Mouse (Mus musculus) lung, embryonic 15.5 days (tissue): ENCODE measurements around the gene Ikzf2. TPM values are rescaled to one million over a fixed set of nuclear protein-coding genes. Genes with fewer than 3 reads are reported as not detected.
A peak's percentile ranks its signal among the peaks of the same experiment; 100 is the strongest.

Experiments used
- ATAC-seq: fragments of 200-750 bp; cut with Nextera tagmentation; 2 replicates; pipeline ENCODE4 v1.8.0; 2017; ENCODE audit warnings: moderate number of reproducible peaks, borderline replicate concordance; ENCODE audit not compliant: low FRiP score, low TSS enrichment; ENCODE audit errors: extremely low read depth
- H3K27ac ChIP-seq: fragments of 300-500 bp; sonication (generic); 2 replicates; pipeline ENCODE4 v1.5.1; 2015; ENCODE audit warnings: moderate library complexity, mild to moderate bottlenecking, inconsistent platforms
- H3K27me3 ChIP-seq: fragments of 300-500 bp; sonication (generic); 2 replicates; pipeline ENCODE4 v1.6.1; 2015; ENCODE audit warnings: inconsistent platforms
- H3K36me3 ChIP-seq: fragments of 300-500 bp; sonication (generic); 2 replicates; pipeline ENCODE4 v1.6.1; 2015; ENCODE audit warnings: inconsistent platforms
- H3K4me1 ChIP-seq: fragments of 300-500 bp; sonication (generic); 2 replicates; pipeline ENCODE4 v1.6.1; 2015; ENCODE audit warnings: inconsistent platforms
- H3K4me2 ChIP-seq: fragments of 300-500 bp; sonication (generic); 2 replicates; pipeline ENCODE4 v1.6.1; 2015; ENCODE audit warnings: inconsistent platforms, mild to moderate bottlenecking, moderate library complexity
- H3K4me3 ChIP-seq: fragments of 300-500 bp; sonication (generic); 2 replicates; pipeline ENCODE4 v1.5.1; 2015; ENCODE audit warnings: mild to moderate bottlenecking, inconsistent platforms
- H3K9ac ChIP-seq: fragments of 300-500 bp; sonication (generic); 2 replicates; pipeline ENCODE4 v1.6.1; 2015; ENCODE audit warnings: inconsistent platforms
- H3K9me3 ChIP-seq: fragments of 300-500 bp; sonication (generic); 2 replicates; pipeline ENCODE4 v1.6.1; 2016; ENCODE audit warnings: inconsistent platforms
- WGBS: fragments of 180-500 bp; shearing (Covaris S2); methylation state at CpG from one replicate; pipeline ENCODE4 v1.1.7; 2015; 5-methylcytosine and 5-hydroxymethylcytosine counted together
- polyA plus RNA-seq: library from polyadenylated mRNA; unstranded; fragments of >200 nt; fragmentation: Nextera tagmentation; extraction: Ambion mirVana; gene quantifications from 2 replicates; pipeline ENCODE4 v1.2.1, GENCODE M21; 2015

Gene Ikzf2
- polyA plus RNA-seq, 1 experiment from 2014 or later: 3.8 TPM

DNA sequence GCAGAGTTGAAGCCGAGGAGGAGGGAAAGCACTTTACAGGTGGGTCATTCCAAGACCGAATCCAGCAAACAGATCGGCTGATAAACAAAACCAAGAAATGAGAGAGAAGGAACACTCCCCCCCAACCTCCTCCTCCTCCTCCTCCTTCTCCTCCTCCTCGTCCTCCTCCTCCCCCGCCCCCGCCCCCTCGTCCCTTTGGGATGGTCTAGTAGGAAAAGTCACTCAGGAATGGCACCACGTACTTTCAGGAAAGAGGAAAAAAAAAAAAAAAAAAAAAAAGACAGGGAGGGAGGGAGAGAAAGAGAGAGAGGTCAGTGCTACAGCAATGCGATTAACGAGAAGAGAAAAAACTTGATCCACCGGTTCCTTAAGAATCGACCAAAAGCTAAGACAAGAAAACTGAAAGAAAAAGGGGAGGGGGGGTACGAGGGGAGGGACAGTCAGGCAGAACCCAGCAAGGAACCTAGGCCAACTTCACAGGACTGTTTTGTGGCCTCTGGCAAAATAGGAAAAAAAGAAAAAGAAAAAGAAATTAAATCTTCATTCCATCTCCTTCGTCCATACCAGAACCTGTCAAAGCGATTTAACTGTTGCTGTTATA lies 1.1 kb downstream of the Ikzf2 start:
- H3K27me3 ChIP-seq: no peaks in the 10 kb centered on the region
- H3K4me1 ChIP-seq: no peaks in the 10 kb centered on the region
- no peak for ATAC-seq
- H3K4me2 ChIP-seq: peak overlapping the region; percentile 78
- no peaks in the 10 kb centered on the region for H3K9me3 ChIP-seq
- H3K36me3 ChIP-seq: no peaks in the 10 kb centered on the region
- WGBS: under 1% methylated on average over 15 of the region's 15 CpGs
- H3K9ac ChIP-seq: peak overlapping the region; percentile 37
- H3K27ac ChIP-seq: peak overlapping the region; percentile 84
- peak overlapping the region; percentile 74 for H3K4me3 ChIP-seq

DNA sequence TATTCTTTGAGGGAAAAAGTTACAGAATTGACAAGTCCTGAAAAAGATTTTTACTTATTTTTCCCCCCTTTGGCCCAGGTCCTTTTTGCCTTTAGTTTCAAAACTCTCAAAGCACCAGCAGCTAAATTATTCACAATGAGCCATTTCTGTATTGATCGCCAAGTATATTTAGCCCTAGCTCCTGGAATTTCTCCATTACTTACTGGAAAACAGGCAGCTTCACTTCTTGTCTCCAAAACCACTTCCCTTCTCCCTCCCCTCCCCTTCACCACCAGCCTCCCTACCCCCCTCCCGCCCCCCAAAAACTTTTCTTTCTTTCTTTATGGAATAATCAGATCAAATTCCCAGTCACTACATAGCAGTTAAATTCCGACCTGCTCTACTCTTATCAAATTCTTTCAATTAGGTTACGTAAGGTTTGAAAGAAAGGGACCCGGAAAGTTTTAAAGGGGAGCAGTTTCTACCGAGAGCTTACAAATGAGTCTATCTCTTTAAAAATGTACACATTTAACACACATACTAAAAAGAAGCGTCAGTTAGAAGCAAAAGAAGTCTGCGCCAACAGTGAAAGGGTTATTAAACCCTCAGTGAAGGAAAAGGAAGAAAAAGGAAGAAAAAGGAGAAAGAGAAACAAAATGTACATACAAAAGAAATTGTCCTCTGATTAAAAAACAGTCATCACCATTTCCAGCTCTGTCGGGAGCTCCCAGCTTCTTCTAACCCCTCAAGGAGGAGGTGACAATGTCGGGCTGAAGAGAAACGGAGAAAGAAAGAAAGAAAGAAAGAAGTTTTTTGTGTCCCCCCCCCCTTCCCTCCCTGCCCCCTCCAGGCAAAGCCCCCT lies 1.8 kb downstream of the Ikzf2 start:
- Histone ChIP-seq H3K36me3 (no peaks in the 10 kb centered on the region), H3K4me3 (peak overlapping the region; percentile 74), H3K9me3 (no peaks in the 10 kb centered on the region), H3K9ac (peak overlapping the region; percentile 37), H3K4me1 (no peaks in the 10 kb centered on the region), H3K4me2 (peak overlapping the region; percentile 78), H3K27ac (peak overlapping the region; percentile 84), H3K27me3 (no peaks in the 10 kb centered on the region)
- WGBS: 2% methylated on average over 11 of the region's 11 CpGs
- no peak for ATAC-seq

DNA sequence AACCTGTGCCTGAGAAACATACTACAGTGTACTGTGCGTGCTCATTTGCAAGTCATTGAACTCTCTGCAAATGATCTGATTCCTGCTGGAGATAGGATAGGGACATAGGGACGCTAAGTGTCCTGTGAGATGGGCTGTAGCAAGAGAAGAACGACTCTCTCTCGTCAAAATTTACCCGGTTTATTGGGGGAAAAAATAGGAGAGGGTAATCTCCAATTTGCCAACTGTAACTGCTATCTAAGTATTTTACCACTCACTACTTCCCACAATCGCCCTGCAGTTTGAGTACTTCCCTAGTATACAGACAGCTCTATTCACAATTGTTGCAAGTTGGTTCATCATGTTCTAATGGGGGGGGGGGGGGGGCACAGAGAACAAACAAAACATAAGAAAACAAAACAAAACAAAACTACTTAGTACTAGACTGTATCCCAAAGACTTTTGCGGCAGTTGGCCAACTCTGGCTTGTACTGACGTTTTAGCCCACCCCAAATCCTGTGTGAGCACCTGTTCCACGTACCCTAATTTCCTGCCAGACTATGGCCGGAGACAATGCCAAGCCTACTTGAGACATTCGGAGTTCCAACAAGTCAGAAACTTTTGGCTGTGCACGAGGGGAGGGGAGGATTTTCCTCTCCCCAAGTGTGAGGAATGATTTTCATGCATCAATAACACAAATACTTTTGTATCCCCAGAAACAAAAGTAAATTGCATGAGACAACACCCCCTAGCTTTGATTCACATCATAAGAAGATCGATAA lies 2.6 kb downstream of the Ikzf2 start:
- H3K27ac ChIP-seq: no peak overlapping the region
- H3K36me3 ChIP-seq: no peaks in the 10 kb centered on the region
- H3K9me3 ChIP-seq: no peaks in the 10 kb centered on the region
- peak overlapping the region; percentile 74 for H3K4me3 ChIP-seq
- no peak for ATAC-seq
- H3K4me2 ChIP-seq: peak overlapping the region; percentile 78
- no peak overlapping the region for H3K9ac ChIP-seq
- no peaks in the 10 kb centered on the region for H3K4me1 ChIP-seq
- no peaks in the 10 kb centered on the region for H3K27me3 ChIP-seq
- WGBS: 34% methylated on average over 13 of the region's 13 CpGs

- Histone ChIP-seq H3K27me3 (no peaks in the 10 kb centered on the region), H3K9ac (no peak overlapping the region), H3K4me1 (no peaks in the 10 kb centered on the region), H3K4me2 (peak overlapping the region; percentile 78; the same call in 1 of the 2 replicates), H3K9me3 (no peaks in the 10 kb centered on the region), H3K27ac (no peak overlapping the region), H3K4me3 (no peak overlapping the region), H3K36me3 (no peaks in the 10 kb centered on the region)
- WGBS: 58% methylated on average over 3 of the region's 3 CpGs
- no peak for ATAC-seq
These were observed 3.2 kb downstream of the Ikzf2 start for GRCm38 (mm10) chr1:69683851-69684250.

DNA sequence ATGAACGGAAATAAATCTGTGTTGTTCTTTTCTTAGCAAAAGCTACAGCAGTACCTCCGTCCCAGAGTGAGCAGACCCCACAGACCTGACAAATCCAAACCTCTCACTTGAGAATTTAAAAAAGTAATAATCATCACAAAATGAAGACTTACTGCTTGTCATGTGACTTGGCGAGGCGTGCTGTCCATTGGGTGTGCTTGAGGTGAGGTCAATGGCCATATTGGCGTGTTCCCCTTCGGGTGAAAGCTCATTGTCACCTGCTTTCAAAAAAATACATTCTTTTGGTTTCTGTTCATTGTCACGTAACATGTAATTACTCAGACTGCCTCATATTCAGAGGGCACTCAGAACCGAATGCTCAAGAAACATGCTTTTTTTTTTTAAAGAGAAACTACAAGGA lies 4.0 kb downstream of the Ikzf2 start:
- WGBS: 66% methylated on average over 8 of the region's 8 CpGs
- H3K36me3 ChIP-seq: no peaks in the 10 kb centered on the region
- no peak overlapping the region for H3K27ac ChIP-seq
- H3K9me3 ChIP-seq: no peaks in the 10 kb centered on the region
- no peak overlapping the region for H3K9ac ChIP-seq
- no peaks in the 10 kb centered on the region for H3K4me1 ChIP-seq
- H3K4me2 ChIP-seq: no peak overlapping the region
- H3K27me3 ChIP-seq: no peaks in the 10 kb centered on the region
- no peak for ATAC-seq
- no peak overlapping the region for H3K4me3 ChIP-seq

GRCm38 (mm10) chr1:69682261-69682660 lies 4.8 kb downstream of the Ikzf2 start:
- 32% methylated on average over 3 of the region's 3 CpGs for WGBS
- no peak for ATAC-seq

GRCm38 (mm10) chr1:69681003-69681402 lies 6.0 kb downstream of the Ikzf2 start:
- H3K27me3 ChIP-seq: no peaks in the 10 kb centered on the region
- H3K4me2 ChIP-seq: no peak overlapping the region
- H3K9me3 ChIP-seq: no peaks in the 10 kb centered on the region
- H3K27ac ChIP-seq: no peak overlapping the region
- no peaks in the 10 kb centered on the region for H3K4me1 ChIP-seq
- ATAC-seq: no peak
- no peak overlapping the region for H3K4me3 ChIP-seq
- no peak overlapping the region for H3K9ac ChIP-seq
- 66% methylated on average over 5 of the region's 5 CpGs for WGBS
- no peaks in the 10 kb centered on the region for H3K36me3 ChIP-seq

More at GRCm38 (mm10) chr1:69682261-69682660, 4.8 kb downstream of the Ikzf2 start:
- Histone ChIP-seq H3K36me3 (no peaks in the 10 kb centered on the region), H3K4me3 (no peak overlapping the region), H3K9me3 (no peaks in the 10 kb centered on the region), H3K4me1 (no peaks in the 10 kb centered on the region), H3K4me2 (no peak overlapping the region), H3K27me3 (no peaks in the 10 kb centered on the region), H3K9ac (no peak overlapping the region), H3K27ac (no peak overlapping the region)

- Histone ChIP-seq H3K9me3 (no peaks in the 10 kb centered on the region), H3K4me1 (no peaks in the 10 kb centered on the region), H3K27ac (no peak overlapping the region), H3K9ac (no peak overlapping the region), H3K4me3 (no peak overlapping the region), H3K36me3 (no peaks in the 10 kb centered on the region), H3K4me2 (no peak overlapping the region), H3K27me3 (no peaks in the 10 kb centered on the region)
- no peak for ATAC-seq
- WGBS: 76% methylated on average over 4 of the region's 4 CpGs
These were observed 6.5 kb downstream of the Ikzf2 start for GRCm38 (mm10) chr1:69680501-69680900.

GRCm38 (mm10) chr1:69669897-69670404 lies 17.1 kb downstream of the Ikzf2 start:
- H3K27me3 ChIP-seq: no peaks in the 10 kb centered on the region
- no peak overlapping the region for H3K4me3 ChIP-seq
- H3K27ac ChIP-seq: no peak overlapping the region
- H3K4me1 ChIP-seq: no peaks in the 10 kb centered on the region
- H3K9ac ChIP-seq: no peak overlapping the region
- H3K9me3 ChIP-seq: no peaks in the 10 kb centered on the region
- 80% methylated on average over 10 of the region's 10 CpGs for WGBS
- no peak for ATAC-seq
- no peaks in the 10 kb centered on the region for H3K36me3 ChIP-seq
- no peak overlapping the region for H3K4me2 ChIP-seq

GRCm38 (mm10) chr1:69667456-69667855 lies 19.6 kb downstream of the Ikzf2 start:
- no peak for ATAC-seq
- no peak overlapping the region for H3K4me3 ChIP-seq
- no peak overlapping the region for H3K4me2 ChIP-seq
- no peaks in the 10 kb centered on the region for H3K36me3 ChIP-seq
- H3K27me3 ChIP-seq: no peaks in the 10 kb centered on the region
- no peak overlapping the region for H3K27ac ChIP-seq
- WGBS: 46% methylated on average over 5 of the region's 5 CpGs
- no peaks in the 10 kb centered on the region for H3K4me1 ChIP-seq
- H3K9me3 ChIP-seq: no peaks in the 10 kb centered on the region
- no peak overlapping the region for H3K9ac ChIP-seq

DNA sequence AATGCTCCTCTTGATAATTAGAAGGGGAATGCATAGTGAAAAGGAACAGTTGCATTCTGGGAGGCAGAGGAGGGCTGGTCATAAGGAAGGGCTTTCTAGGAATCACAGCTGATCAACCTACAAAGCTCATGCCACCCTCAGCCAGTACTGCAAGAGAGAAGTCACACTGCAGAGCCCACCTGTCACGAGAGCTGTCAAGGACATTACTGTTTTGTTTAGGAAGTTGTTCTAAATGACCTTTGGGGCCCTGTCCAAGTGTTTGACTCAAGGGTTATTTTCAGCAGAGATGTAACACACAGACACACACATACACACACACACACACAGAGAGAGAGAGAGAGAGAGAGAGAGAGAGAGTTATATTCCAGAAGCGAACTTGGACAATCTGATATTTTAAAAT lies 27.3 kb downstream of the Ikzf2 start:
- no peak overlapping the region for H3K4me3 ChIP-seq
- no peak overlapping the region for H3K9ac ChIP-seq
- H3K4me1 ChIP-seq: no peaks in the 10 kb centered on the region
- ATAC-seq: no peak
- H3K9me3 ChIP-seq: no peaks in the 10 kb centered on the region
- H3K27ac ChIP-seq: no peak overlapping the region
- no peaks in the 10 kb centered on the region for H3K36me3 ChIP-seq
- no peaks in the 10 kb centered on the region for H3K27me3 ChIP-seq
- no peak overlapping the region for H3K4me2 ChIP-seq
- WGBS: 65% methylated on average over 2 of the region's 2 CpGs

DNA sequence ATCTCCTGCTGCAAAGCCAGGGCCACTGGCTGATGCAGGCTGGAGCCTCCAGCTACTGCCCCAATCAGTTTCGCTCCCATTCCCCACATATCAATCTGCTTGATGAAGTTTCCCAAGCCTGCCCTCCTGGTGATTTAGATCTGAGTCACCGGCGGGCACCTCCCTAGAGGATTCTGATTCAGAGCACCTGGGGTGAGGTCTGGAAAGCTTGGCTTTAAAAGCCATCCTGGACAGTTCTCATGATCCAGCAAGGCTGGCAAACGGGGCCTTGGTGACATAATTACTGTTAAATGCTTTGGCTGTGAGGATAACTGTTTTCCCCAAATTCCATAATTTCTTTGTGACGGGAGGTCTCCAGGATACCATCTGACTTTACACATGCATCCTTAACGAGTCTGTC lies 29.0 kb downstream of the Ikzf2 start:
- H3K4me3 ChIP-seq: no peak overlapping the region
- no peaks in the 10 kb centered on the region for H3K27me3 ChIP-seq
- H3K4me1 ChIP-seq: no peaks in the 10 kb centered on the region
- 50% methylated on average over 6 of the region's 6 CpGs for WGBS
- H3K4me2 ChIP-seq: no peak overlapping the region
- ATAC-seq: no peak
- no peak overlapping the region for H3K9ac ChIP-seq
- H3K27ac ChIP-seq: no peak overlapping the region
- H3K9me3 ChIP-seq: no peaks in the 10 kb centered on the region
- H3K36me3 ChIP-seq: no peaks in the 10 kb centered on the region
